Mouse (Mus musculus): ENCODE data around the gene Clec4d.

- no peak for TF ChIP-seq E2F4 (IDR thresholded peaks at IDR 0.05; ENCODE audit: insufficient read depth)
- TF ChIP-seq POLR2A (IDR thresholded peaks at IDR 0.05; ENCODE audit: insufficient read length, low read depth) = no peak
These were observed 17.7 kb upstream of the Clec4d start for GRCm38 (mm10) chr6:123244201-123244600.
